Mouse (Mus musculus): Measurements from ENCODE around the gene Exoc8. TPM values are rescaled to one million over a fixed set of nuclear protein-coding genes. Genes with fewer than 3 reads are reported as not detected.
A peak's percentile ranks its signal among the peaks of the same experiment; 100 is the strongest.

Gene Exoc8
- total RNA-seq (2022) = 10 to 100 TPM; 22.1 to 28.1 (median 25.0) TPM

- DNase-seq = peak; percentile 95
Observed at GRCm38 (mm10) chr8:124897386-124898250, at the start of gene Exoc8, which contains the start of gene Sprtn. Gene Exoc8 (minus strand): TSS chr8:124897705. Gene Sprtn (plus strand): TSS chr8:124897886.

GRCm38 (mm10) chr8:124944406-124944805, 46.9 kb upstream of the Exoc8 start:
- DNase-seq = no peak

GRCm38 (mm10) chr8:124943801-124944200, 46.3 kb upstream of the Exoc8 start:
- DNase-seq = no peak

GRCm38 (mm10) chr8:124937293-124937692, 39.8 kb upstream of the Exoc8 start:
- no peak for DNase-seq

- DNase-seq = no peak
Observed at GRCm38 (mm10) chr8:124936699-124937098, 39.2 kb upstream of the Exoc8 start.

GRCm38 (mm10) chr8:124935116-124935515, 37.6 kb upstream of the Exoc8 start:
- no peak for DNase-seq

GRCm38 (mm10) chr8:124932435-124932834, 34.9 kb upstream of the Exoc8 start:
- DNase-seq = no peak

GRCm38 (mm10) chr8:124930649-124931048, 33.1 kb upstream of the Exoc8 start:
- DNase-seq = no peak

- no peak for DNase-seq
Observed at GRCm38 (mm10) chr8:124930086-124930485, 32.6 kb upstream of the Exoc8 start.

- DNase-seq = no peak
Observed at GRCm38 (mm10) chr8:124929006-124929405, 31.5 kb upstream of the Exoc8 start.

- no peak for DNase-seq
Observed at GRCm38 (mm10) chr8:124926351-124926771, 28.9 kb upstream of the Exoc8 start.

GRCm38 (mm10) chr8:124925544-124926266, 28.2 kb upstream of the Exoc8 start:
- no peak for DNase-seq

- no peak for DNase-seq
Observed at GRCm38 (mm10) chr8:124923971-124924652, 26.6 kb upstream of the Exoc8 start.

- no peak for DNase-seq
Observed at GRCm38 (mm10) chr8:124922490-124923089, 25.1 kb upstream of the Exoc8 start.

GRCm38 (mm10) chr8:124921369-124922279, 24.1 kb upstream of the Exoc8 start:
- DNase-seq = no peak

- no peak for DNase-seq
Observed at GRCm38 (mm10) chr8:124917741-124918484, 20.4 kb upstream of the Exoc8 start.

- DNase-seq = no peak
Observed at GRCm38 (mm10) chr8:124914061-124914460, 16.6 kb upstream of the Exoc8 start.

GRCm38 (mm10) chr8:124911938-124912872, 14.7 kb upstream of the Exoc8 start:
- no peak for DNase-seq

- DNase-seq = no peak
Observed at GRCm38 (mm10) chr8:124910349-124910748, 12.8 kb upstream of the Exoc8 start.

All from adrenal gland, adult 8-10 months (tissue).